In genomic region chr11:26513683-26514082, GRCm38 (mm10) we compare ENCODE assay signal across 19 mouse cellular contexts.
DNase-seq lines count a peak whose midpoint lies in the region; ATAC-seq and TF ChIP-seq lines count a peak whose summit lies in the region.
"Had no signal": no experiment of that assay in that cellular context is flagged by ENCODE, and none has a peak within 500 bp of the region (broad histone marks: within the 10 kb centered on the region; RNA-seq: fewer than 3 reads in every experiment).

No protein-coding gene starts in this region.

- no peak for DNase-seq in forebrain, postnatal 0 days
- DNase-seq in left cerebral cortex, adult 2 months (ENCODE audit: extremely low spot score in 1 of 2, low spot score in 2 of 2), result no peak
- DNase-seq in left cerebral cortex, adult 9 months (ENCODE audit: low spot score in 2 of 2), result no peak
- DNase-seq in midbrain, postnatal 0 days (ENCODE audit: low spot score), result no peak
- no peak for DNase-seq in stomach, postnatal 0 days (ENCODE audit: low spot score)
- DNase-seq in adrenal gland, adult 8-10 months, result no peak
- DNase-seq: adrenal gland, postnatal 25 days; B cell, adult 2 months; kidney, adult 11 months; kidney, postnatal 4 days; layer of hippocampus, postnatal 36 days had no signal

- ATAC-seq in forebrain, postnatal 0 days, result no peak
- no peak for ATAC-seq in forebrain, embryonic 16.5 days
- ATAC-seq in midbrain, postnatal 0 days (ENCODE audit: low FRiP score), result no peak
- ATAC-seq in midbrain, embryonic 16.5 days, result no peak
- no peak for ATAC-seq in stomach, postnatal 0 days (ENCODE audit: low FRiP score, low TSS enrichment)

- no peaks in the 10 kb centered on the region for H3K4me1 ChIP-seq in forebrain, postnatal 0 days (ENCODE audit: insufficient read depth)
- H3K4me1 ChIP-seq in forebrain, embryonic 16.5 days (replicated peaks; ENCODE audit: control insufficient read depth, insufficient read depth, low read length), result no peaks in the 10 kb centered on the region
- H3K4me1 ChIP-seq in midbrain, postnatal 0 days (ENCODE audit: insufficient read depth, low read length), result no peaks in the 10 kb centered on the region
- no peaks in the 10 kb centered on the region for H3K4me1 ChIP-seq in midbrain, embryonic 16.5 days (ENCODE audit: control insufficient read depth, insufficient read depth, low read length)
- no peaks in the 10 kb centered on the region for H3K4me1 ChIP-seq in stomach, postnatal 0 days (replicated peaks; ENCODE audit: control insufficient read depth, insufficient read depth)
- H3K4me1 ChIP-seq: embryonic facial prominence, embryonic 12.5 days; hindbrain, embryonic 12.5 days; lung, embryonic 15.5 days had no signal

- H3K27ac ChIP-seq in forebrain, postnatal 0 days (ENCODE audit: low read depth, low read length), result no peak overlapping the region
- no peak overlapping the region for H3K27ac ChIP-seq in forebrain, embryonic 16.5 days (ENCODE audit: low read length)
- no peak overlapping the region for H3K27ac ChIP-seq in left cerebral cortex, adult 2 months
- no peak overlapping the region for H3K27ac ChIP-seq in midbrain, postnatal 0 days (ENCODE audit: low read depth, low read length)
- no peak overlapping the region for H3K27ac ChIP-seq in midbrain, embryonic 16.5 days (ENCODE audit: low read length)
- H3K27ac ChIP-seq in stomach, postnatal 0 days (replicated peaks), result no peak overlapping the region
- H3K27ac ChIP-seq: embryonic facial prominence, embryonic 12.5 days; heart, embryonic 15.5 days; hindbrain, embryonic 12.5 days; limb, embryonic 12.5 days; lung, embryonic 15.5 days had no signal

- TF ChIP-seq CTCF in forebrain, postnatal 0 days (IDR thresholded peaks at IDR 0.05; ENCODE audit: low read depth), result peak; percentile 53
- peak; percentile 3; the same call in 1 of the 2 replicates for TF ChIP-seq CTCF in left cerebral cortex, adult 2 months (IDR thresholded peaks at IDR 0.05)
- peak; percentile 47 for TF ChIP-seq CTCF in midbrain, postnatal 0 days (IDR thresholded peaks at IDR 0.05)
- peak; percentile 53 for TF ChIP-seq CTCF in stomach, postnatal 0 days (IDR thresholded peaks at IDR 0.05; ENCODE audit: low read depth)

- H3K36me3 ChIP-seq in forebrain, postnatal 0 days (ENCODE audit: insufficient read depth), result no peaks in the 10 kb centered on the region
- no peaks in the 10 kb centered on the region for H3K36me3 ChIP-seq in forebrain, embryonic 16.5 days (ENCODE audit: control insufficient read depth, insufficient read depth)
- H3K36me3 ChIP-seq in midbrain, postnatal 0 days (ENCODE audit: insufficient read depth, low read length), result no peaks in the 10 kb centered on the region
- H3K36me3 ChIP-seq in midbrain, embryonic 16.5 days (ENCODE audit: control insufficient read depth, insufficient read depth, low read length), result no peaks in the 10 kb centered on the region
- no peaks in the 10 kb centered on the region for H3K36me3 ChIP-seq in stomach, postnatal 0 days (ENCODE audit: control insufficient read depth, insufficient read depth, low read length)
- H3K36me3 ChIP-seq: embryonic facial prominence, embryonic 12.5 days; heart, embryonic 15.5 days; hindbrain, embryonic 12.5 days; limb, embryonic 12.5 days; lung, embryonic 15.5 days had no signal

- intact Hi-C loops in left cerebral cortex, adult 2 months (cut with DNase I), result no loop called here

- no peaks in the 10 kb centered on the region for H3K27me3 ChIP-seq in forebrain, postnatal 0 days (ENCODE audit: insufficient read depth, low read length)
- H3K27me3 ChIP-seq in forebrain, embryonic 16.5 days (replicated peaks; ENCODE audit: control insufficient read depth, insufficient read depth, low read length), result no peaks in the 10 kb centered on the region
- no peaks in the 10 kb centered on the region for H3K27me3 ChIP-seq in midbrain, postnatal 0 days (ENCODE audit: insufficient read depth, low read length)
- no peaks in the 10 kb centered on the region for H3K27me3 ChIP-seq in midbrain, embryonic 16.5 days (ENCODE audit: control insufficient read depth, insufficient read depth, low read depth, low read length)
- no peaks in the 10 kb centered on the region for H3K27me3 ChIP-seq in stomach, postnatal 0 days (ENCODE audit: control insufficient read depth, insufficient read depth, low read length)
- H3K27me3 ChIP-seq: embryonic facial prominence, embryonic 12.5 days; heart, embryonic 15.5 days; hindbrain, embryonic 12.5 days; limb, embryonic 12.5 days; lung, embryonic 15.5 days; megakaryocyte, embryonic 14.5 days had no signal

- no peak for TF ChIP-seq EP300 in stomach, postnatal 0 days (optimal IDR thresholded peaks at IDR 0.05)

- no peak overlapping the region for H3K4me3 ChIP-seq in forebrain, postnatal 0 days (ENCODE audit: low read depth, low read length)
- no peak overlapping the region for H3K4me3 ChIP-seq in forebrain, embryonic 16.5 days (replicated peaks; ENCODE audit: low read length)
- no peak overlapping the region for H3K4me3 ChIP-seq in left cerebral cortex, adult 2 months
- H3K4me3 ChIP-seq in midbrain, postnatal 0 days (ENCODE audit: low read depth, low read length), result no peak overlapping the region
- H3K4me3 ChIP-seq in midbrain, embryonic 16.5 days (ENCODE audit: low read depth, low read length), result no peak overlapping the region
- no peak overlapping the region for H3K4me3 ChIP-seq in stomach, postnatal 0 days (ENCODE audit: low read depth, low read length)
- H3K4me3 ChIP-seq: embryonic facial prominence, embryonic 12.5 days; heart, embryonic 15.5 days; hindbrain, embryonic 12.5 days; limb, embryonic 12.5 days; lung, embryonic 15.5 days; megakaryocyte, embryonic 14.5 days had no signal

- no peak overlapping the region for H3K9ac ChIP-seq in forebrain, postnatal 0 days
- no peak overlapping the region for H3K9ac ChIP-seq in forebrain, embryonic 16.5 days (replicated peaks; ENCODE audit: low read depth, low read length)
- no peak overlapping the region for H3K9ac ChIP-seq in midbrain, postnatal 0 days (replicated peaks; ENCODE audit: low read length, poor library complexity, severe bottlenecking)
- no peak overlapping the region for H3K9ac ChIP-seq in midbrain, embryonic 16.5 days (ENCODE audit: low read depth, low read length)
- no peak overlapping the region for H3K9ac ChIP-seq in stomach, postnatal 0 days (ENCODE audit: low read length)
- H3K9ac ChIP-seq: embryonic facial prominence, embryonic 12.5 days; heart, embryonic 15.5 days; hindbrain, embryonic 12.5 days; limb, embryonic 12.5 days; lung, embryonic 15.5 days had no signal

- H3K4me2 ChIP-seq in forebrain, postnatal 0 days (ENCODE audit: low read depth), result no peak overlapping the region
- H3K4me2 ChIP-seq in forebrain, embryonic 16.5 days (ENCODE audit: low read length), result no peak overlapping the region
- H3K4me2 ChIP-seq in midbrain, postnatal 0 days (ENCODE audit: low read depth, low read length, poor library complexity, severe bottlenecking), result no peak overlapping the region
- no peak overlapping the region for H3K4me2 ChIP-seq in midbrain, embryonic 16.5 days (ENCODE audit: low read length)
- no peak overlapping the region for H3K4me2 ChIP-seq in stomach, postnatal 0 days (replicated peaks; ENCODE audit: low read depth)
- H3K4me2 ChIP-seq: embryonic facial prominence, embryonic 12.5 days; heart, embryonic 15.5 days; hindbrain, embryonic 12.5 days; limb, embryonic 12.5 days; lung, embryonic 15.5 days had no signal

- H3K9me3 ChIP-seq in forebrain, postnatal 0 days (ENCODE audit: low read length), result no peaks in the 10 kb centered on the region
- H3K9me3 ChIP-seq in forebrain, embryonic 16.5 days (ENCODE audit: control insufficient read depth, low read length), result no peaks in the 10 kb centered on the region
- no peaks in the 10 kb centered on the region for H3K9me3 ChIP-seq in midbrain, postnatal 0 days (ENCODE audit: low read length)
- no peaks in the 10 kb centered on the region for H3K9me3 ChIP-seq in midbrain, embryonic 16.5 days (replicated peaks; ENCODE audit: control insufficient read depth, low read length, poor library complexity, severe bottlenecking)
- no peaks in the 10 kb centered on the region for H3K9me3 ChIP-seq in stomach, postnatal 0 days (ENCODE audit: control insufficient read depth, low read length)
- H3K9me3 ChIP-seq: embryonic facial prominence, embryonic 12.5 days; heart, embryonic 15.5 days; hindbrain, embryonic 12.5 days; limb, embryonic 12.5 days; lung, embryonic 15.5 days had no signal

Comparison
In these comparisons a context has a peak if more than half of its experiments do, and no peak if none do; other contexts are left out.
1. CTCF ChIP-seq: peak in every context shown above with its lines; median percentile 53 in forebrain, postnatal 0 days; 53 in stomach, postnatal 0 days; 47 in midbrain, postnatal 0 days; 3 in left cerebral cortex, adult 2 months.